Mouse (Mus musculus): ENCODE measurements around the gene Nelfb. TPM values are rescaled to one million over a fixed set of nuclear protein-coding genes. Genes with fewer than 3 reads are reported as not detected.

The Nelfb gene
- polyA plus RNA-seq, 1 experiment = 37.2 TPM

DNA sequence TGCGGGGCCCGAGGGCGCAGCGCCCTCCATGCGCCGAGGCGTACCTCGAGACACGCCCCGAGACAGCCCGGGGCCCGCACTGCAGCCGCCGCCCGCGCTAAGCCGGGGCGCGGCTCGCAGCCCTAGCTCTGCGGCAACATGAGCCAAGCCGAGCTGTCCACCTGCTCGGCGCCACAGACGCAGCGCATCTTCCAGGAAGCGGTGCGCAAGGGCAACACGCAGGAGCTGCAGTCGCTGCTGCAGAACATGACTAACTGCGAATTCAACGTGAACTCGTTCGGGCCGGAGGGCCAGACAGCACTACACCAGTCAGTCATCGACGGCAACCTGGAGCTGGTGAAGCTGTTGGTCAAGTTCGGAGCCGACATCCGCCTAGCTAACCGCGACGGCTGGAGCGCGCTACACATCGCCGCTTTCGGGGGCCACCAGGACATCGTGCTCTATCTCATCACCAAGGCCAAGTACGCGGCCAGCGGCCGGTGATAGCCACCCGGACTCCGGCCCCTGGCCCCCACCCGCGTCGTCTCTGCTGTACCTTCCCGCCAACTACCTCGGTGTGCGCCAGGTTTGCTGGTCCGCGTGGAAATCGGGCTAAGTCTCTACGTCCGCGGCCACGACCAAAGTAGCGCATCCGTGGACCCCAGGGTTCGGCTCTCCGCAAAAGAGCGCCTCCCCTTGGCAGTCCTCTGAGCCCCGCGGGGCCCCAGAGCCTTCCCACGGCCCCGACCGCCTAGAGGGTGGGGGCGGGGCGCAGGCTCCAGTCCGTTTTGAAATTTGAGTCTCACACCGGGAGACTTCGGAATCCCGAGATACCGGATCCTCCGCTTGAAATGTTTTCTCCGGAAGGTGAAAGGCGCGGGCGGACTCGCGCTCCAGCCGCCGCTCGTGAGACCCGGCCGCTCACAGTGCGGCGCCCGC is 30.1 kb downstream of the Nelfb start:
- TF ChIP-seq POLR2A (IDR thresholded peaks at IDR 0.05; ENCODE audit: low read depth, low read length) (no peak), CTCF (IDR thresholded peaks at IDR 0.05; ENCODE audit: extremely low read depth, insufficient read length, insufficient replicate concordance, low read depth, low read length) (no peak)
- under 1% methylated on average over 100 of the region's 100 CpGs for WGBS
- no peaks in the 10 kb centered on the region for H3K27me3 ChIP-seq (ENCODE audit: control insufficient read depth, insufficient read depth, low read length)
- peak overlapping the region; percentile 90 for H3K27ac ChIP-seq (ENCODE audit: insufficient read depth, low read depth, low read length)
- H3K4me3 ChIP-seq (ENCODE audit: low read depth, low read length) = peak overlapping the region; percentile 83
- no peaks in the 10 kb centered on the region for H3K36me3 ChIP-seq (ENCODE audit: control insufficient read depth, insufficient read depth, low read length)
- peaks cover 40% of the 10 kb centered on the region for H3K4me1 ChIP-seq (ENCODE audit: control insufficient read depth, insufficient read depth, insufficient read length, low read length)

- H3K4me1 ChIP-seq (ENCODE audit: control insufficient read depth, insufficient read depth, insufficient read length, low read length) = peaks cover 42% of the 10 kb centered on the region
- WGBS = 1% methylated on average over 35 of the region's 35 CpGs
- TF ChIP-seq POLR2A (IDR thresholded peaks at IDR 0.05; ENCODE audit: low read depth, low read length) = peak; percentile 83; the same call in 1 of the 2 replicates
- TF ChIP-seq CTCF (IDR thresholded peaks at IDR 0.05; ENCODE audit: extremely low read depth, insufficient read length, insufficient replicate concordance, low read depth, low read length) = peak; percentile 44; the same call in 1 of the 2 replicates
- H3K27ac ChIP-seq (ENCODE audit: insufficient read depth, low read depth, low read length) = peak within 1 kb of the TSS; percentile 90
- no peaks in the 10 kb centered on the region for H3K27me3 ChIP-seq (ENCODE audit: control insufficient read depth, insufficient read depth, low read length)
- no peaks in the 10 kb centered on the region for H3K36me3 ChIP-seq (ENCODE audit: control insufficient read depth, insufficient read depth, low read length)
- peak within 1 kb of the TSS; percentile 83 for H3K4me3 ChIP-seq (ENCODE audit: low read depth, low read length)
These were observed 30.8 kb downstream of the Nelfb start, which contains the start of gene Nrarp for GRCm38 (mm10) chr2:25180478-25180903. TSS of gene Nrarp (plus strand) at chr2:25180758.

- 30% methylated on average over 15 of the region's 15 CpGs for WGBS
- H3K27ac ChIP-seq (ENCODE audit: insufficient read depth, low read depth, low read length) = peak overlapping the region; percentile 68
- peaks cover 41% of the 10 kb centered on the region for H3K4me1 ChIP-seq (ENCODE audit: control insufficient read depth, insufficient read depth, insufficient read length, low read length)
- H3K27me3 ChIP-seq (ENCODE audit: control insufficient read depth, insufficient read depth, low read length) = no peaks in the 10 kb centered on the region
- TF ChIP-seq CTCF (IDR thresholded peaks at IDR 0.05; ENCODE audit: extremely low read depth, insufficient read length, insufficient replicate concordance, low read depth, low read length) = no peak
- no peak for TF ChIP-seq POLR2A (IDR thresholded peaks at IDR 0.05; ENCODE audit: low read depth, low read length)
- peak overlapping the region; percentile 83 for H3K4me3 ChIP-seq (ENCODE audit: low read depth, low read length)
- H3K36me3 ChIP-seq (ENCODE audit: control insufficient read depth, insufficient read depth, low read length) = no peaks in the 10 kb centered on the region
These were observed 31.6 kb downstream of the Nelfb start for GRCm38 (mm10) chr2:25179566-25180217.

GRCm38 (mm10) chr2:25178285-25178972 is 32.9 kb downstream of the Nelfb start:
- no peaks in the 10 kb centered on the region for H3K36me3 ChIP-seq (ENCODE audit: control insufficient read depth, insufficient read depth, low read length)
- WGBS = 67% methylated on average over 10 of the region's 10 CpGs

GRCm38 (mm10) chr2:25177685-25178084 is 33.6 kb downstream of the Nelfb start:
- H3K36me3 ChIP-seq (ENCODE audit: control insufficient read depth, insufficient read depth, low read length) = no peaks in the 10 kb centered on the region
- H3K27me3 ChIP-seq (ENCODE audit: control insufficient read depth, insufficient read depth, low read length) = no peaks in the 10 kb centered on the region
- H3K4me1 ChIP-seq (ENCODE audit: control insufficient read depth, insufficient read depth, insufficient read length, low read length) = peaks cover 58% of the 10 kb centered on the region
- peak overlapping the region; percentile 3; the same call in 1 of the 2 replicates for H3K4me3 ChIP-seq (ENCODE audit: low read depth, low read length)
- 0 out of 2 replicates have a peak overlapping the region, but pooled peaks have one; percentile 8 for H3K27ac ChIP-seq (ENCODE audit: insufficient read depth, low read depth, low read length)
- WGBS = 15% methylated on average over 6 of the region's 6 CpGs
- TF ChIP-seq POLR2A (IDR thresholded peaks at IDR 0.05; ENCODE audit: low read depth, low read length) (no peak), CTCF (IDR thresholded peaks at IDR 0.05; ENCODE audit: extremely low read depth, insufficient read length, insufficient replicate concordance, low read depth, low read length) (no peak)

More at GRCm38 (mm10) chr2:25178285-25178972, 32.9 kb downstream of the Nelfb start:
- TF ChIP-seq CTCF (IDR thresholded peaks at IDR 0.05; ENCODE audit: extremely low read depth, insufficient read length, insufficient replicate concordance, low read depth, low read length) (no peak), POLR2A (IDR thresholded peaks at IDR 0.05; ENCODE audit: low read depth, low read length) (no peak)
- H3K4me1 ChIP-seq (ENCODE audit: control insufficient read depth, insufficient read depth, insufficient read length, low read length) = peaks cover 51% of the 10 kb centered on the region
- H3K27me3 ChIP-seq (ENCODE audit: control insufficient read depth, insufficient read depth, low read length) = no peaks in the 10 kb centered on the region
- peak overlapping the region; percentile 8 for H3K27ac ChIP-seq (ENCODE audit: insufficient read depth, low read depth, low read length)
- no peak overlapping the region for H3K4me3 ChIP-seq (ENCODE audit: low read depth, low read length)

GRCm38 (mm10) chr2:25177076-25177475 is 34.2 kb downstream of the Nelfb start:
- Histone ChIP-seq H3K27ac (ENCODE audit: insufficient read depth, low read depth, low read length) (peak overlapping the region; percentile 32; the same call in 1 of the 2 replicates), H3K27me3 (ENCODE audit: control insufficient read depth, insufficient read depth, low read length) (no peaks in the 10 kb centered on the region), H3K4me1 (ENCODE audit: control insufficient read depth, insufficient read depth, insufficient read length, low read length) (peaks cover 62% of the 10 kb centered on the region), H3K36me3 (ENCODE audit: control insufficient read depth, insufficient read depth, low read length) (no peaks in the 10 kb centered on the region), H3K4me3 (ENCODE audit: low read depth, low read length) (peak overlapping the region; percentile 3; the same call in 1 of the 2 replicates)
- 21% methylated on average over 4 of the region's 4 CpGs for WGBS
- no peak for TF ChIP-seq CTCF (IDR thresholded peaks at IDR 0.05; ENCODE audit: extremely low read depth, insufficient read length, insufficient replicate concordance, low read depth, low read length)
- no peak for TF ChIP-seq POLR2A (IDR thresholded peaks at IDR 0.05; ENCODE audit: low read depth, low read length)
